Mouse (Mus musculus): ENCODE results near the gene Gan.

Gan gene

DNA sequence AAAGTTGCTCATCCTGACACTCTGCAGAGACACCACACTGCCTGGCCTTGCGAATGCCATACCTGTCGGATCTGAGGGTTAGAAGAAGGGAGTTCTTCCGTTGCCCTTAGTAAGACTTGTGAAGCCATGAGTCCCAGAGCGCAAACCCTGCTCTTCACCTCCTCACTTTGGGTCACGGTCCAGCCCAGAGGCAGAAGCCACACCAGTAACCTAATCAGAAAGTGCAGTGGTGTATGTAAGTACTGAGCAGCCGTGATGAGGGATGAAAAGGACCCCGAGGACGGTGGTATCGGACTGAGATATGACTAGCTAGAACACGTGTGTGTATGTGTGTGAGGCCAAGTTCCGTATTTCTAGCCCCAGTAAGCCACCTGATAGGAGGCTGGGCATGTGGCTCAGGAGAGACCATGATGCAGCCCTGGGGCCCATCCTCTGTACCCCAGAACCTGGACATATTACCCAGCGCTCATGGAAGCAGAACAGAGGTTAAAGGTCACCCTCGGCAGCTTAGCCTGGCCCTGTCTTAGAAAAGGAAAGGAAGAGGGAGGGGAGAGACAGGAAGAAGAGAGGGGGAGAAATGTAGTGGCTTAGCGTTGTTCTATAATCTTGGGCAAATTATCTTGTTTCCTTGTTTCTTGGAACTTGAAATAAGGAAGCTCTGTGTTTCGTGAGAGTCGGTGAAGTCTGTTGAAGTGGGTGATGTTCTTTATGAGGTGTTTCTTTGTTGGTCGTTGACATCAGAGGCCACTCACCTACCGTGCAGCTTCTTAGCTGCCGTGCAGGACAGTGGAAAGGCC is 43.5 kb downstream of the Gan start:
- no peak for DNase-seq

DNA sequence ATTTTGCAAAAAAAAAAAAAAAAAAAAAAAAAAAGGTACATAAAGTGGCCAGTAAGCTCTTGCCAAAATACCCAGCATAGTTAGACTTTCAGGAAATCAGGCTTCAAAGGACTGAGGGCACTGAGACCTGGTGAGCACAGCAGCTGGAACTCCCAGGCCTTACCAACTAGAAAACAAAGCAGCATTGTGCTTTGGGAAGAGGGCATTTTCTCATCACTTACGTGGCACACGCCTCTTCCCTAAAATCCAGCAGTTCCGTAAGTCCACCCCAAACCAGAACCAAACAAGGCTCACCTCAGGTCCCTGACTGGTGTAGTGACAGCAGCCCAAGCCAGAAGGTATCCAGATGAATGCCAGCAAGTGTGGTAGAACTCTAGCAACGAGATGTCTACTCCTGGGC is 45.1 kb downstream of the Gan start:
- DNase-seq, result no peak

DNA sequence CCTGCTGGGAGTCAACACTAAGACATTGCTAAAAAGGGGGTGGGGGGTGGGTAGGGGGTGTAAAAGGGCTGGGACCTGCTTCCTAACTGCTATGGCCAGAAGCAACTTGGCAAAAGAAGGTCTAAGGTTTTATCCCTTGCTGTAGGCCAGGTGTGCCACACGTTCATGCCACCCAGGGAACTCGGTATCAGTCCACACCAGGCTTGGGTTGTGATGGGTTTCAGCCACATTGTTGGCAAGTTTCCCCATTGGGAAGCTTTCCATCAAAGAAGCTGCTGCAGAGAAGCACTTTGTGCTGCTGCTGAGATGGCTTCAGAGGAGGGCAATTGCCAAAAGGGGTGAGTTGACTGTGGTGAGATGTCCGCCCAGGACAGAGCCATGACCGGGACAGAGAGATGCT is 47.9 kb downstream of the Gan start:
- DNase-seq, result no peak

DNA sequence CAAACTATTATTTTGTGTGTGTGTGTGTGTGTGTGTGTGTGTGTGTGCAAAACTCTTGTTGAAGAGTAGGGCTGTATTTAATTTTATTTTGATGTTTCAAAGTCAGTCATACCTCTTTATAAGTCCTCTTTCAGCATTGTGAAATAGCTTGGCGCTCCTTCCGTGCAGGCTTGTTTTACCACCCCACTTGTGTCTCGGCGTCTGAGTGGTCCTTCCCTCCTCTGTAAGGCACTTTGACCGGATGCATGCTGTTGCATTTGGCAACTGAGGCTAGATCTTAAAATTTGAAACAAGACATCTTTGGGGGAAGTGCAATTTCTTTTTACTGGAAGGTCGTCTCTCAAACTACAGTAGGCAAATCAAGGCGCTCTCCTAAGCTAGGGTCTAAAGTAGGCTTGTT is 48.7 kb downstream of the Gan start:
- DNase-seq, result no peak

DNA sequence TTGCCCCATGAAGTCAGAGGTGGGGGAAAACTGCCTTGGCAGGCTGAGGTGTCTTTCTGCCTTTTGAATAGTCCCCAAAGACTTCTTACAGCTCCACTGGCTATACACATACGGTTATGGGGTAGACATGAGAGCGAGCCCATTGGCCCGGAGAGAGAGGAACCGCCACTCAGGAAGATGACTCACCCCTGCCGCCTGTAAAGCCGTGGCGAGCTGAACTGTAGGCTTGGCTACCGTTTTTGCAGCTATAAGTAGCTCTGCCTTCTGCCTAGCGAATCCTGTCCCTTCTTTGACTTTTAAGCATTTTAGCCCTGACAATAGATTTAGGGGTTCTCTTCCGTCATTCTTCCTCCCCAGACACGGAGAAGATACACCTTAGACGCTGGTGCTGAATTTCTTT is 51.2 kb downstream of the Gan start:
- peak in 1 of 2 experiments; percentile 19 for DNase-seq

DNA sequence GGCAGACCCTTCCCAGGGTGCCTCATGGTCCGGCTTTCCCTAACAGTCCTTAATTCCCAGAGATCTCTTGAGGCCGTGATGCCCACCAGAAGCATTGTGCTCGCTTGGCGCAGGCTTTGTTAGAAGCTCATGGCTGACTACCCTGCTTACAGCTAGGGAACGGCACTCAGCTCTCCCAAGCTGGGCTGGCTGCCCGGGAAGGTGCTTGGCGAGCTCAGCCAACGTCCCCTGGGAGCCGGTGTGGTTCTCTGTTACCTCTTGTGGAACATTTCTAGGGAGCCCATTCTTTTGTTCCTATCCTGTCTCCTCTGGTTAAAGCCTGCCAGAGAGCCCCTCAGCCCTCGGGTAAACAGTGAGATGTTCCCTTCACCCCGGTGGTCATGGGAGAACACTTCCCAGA is 54.2 kb downstream of the Gan start:
- DNase-seq, result no peak

DNA sequence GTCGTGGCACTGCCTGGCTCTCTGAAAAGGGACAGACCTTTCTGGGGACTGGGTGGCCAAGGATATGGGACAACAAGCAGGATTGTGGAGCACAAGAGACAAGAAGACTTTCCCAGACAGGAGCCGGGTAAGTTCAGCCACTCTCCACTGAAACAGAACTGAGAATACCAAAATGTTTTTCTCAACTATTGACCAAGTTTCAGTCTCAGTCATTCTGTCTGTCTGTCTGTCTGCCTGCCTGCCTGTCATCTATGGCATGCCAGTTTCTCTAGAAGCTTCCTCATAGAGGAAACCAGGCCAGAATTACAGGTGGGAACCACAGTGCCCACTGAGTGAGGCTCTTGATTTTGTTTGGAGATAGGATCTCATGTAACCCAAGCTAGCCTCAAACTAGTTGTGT is 59.8 kb downstream of the Gan start:
- no peak for DNase-seq

DNA sequence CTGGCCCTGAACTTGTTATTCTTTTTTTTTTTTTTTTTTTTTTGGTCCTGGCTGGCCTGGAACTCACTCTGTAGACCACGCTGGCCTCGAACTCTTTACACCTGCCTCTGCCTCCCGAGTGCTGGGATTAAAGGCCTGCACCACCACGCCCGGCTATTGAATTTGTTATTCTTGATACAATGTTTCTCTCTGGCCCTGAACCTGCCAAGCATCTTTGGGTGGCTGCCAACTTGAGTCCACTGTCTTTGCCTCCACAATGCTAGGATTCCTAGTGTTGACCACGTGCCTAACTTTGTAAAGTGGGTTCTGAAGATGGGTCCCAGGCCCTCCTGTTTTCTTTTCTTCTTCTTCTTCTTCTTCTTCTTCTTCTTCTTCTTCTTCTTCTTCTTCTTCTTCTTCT is 64.5 kb downstream of the Gan start:
- no peak for DNase-seq

DNA sequence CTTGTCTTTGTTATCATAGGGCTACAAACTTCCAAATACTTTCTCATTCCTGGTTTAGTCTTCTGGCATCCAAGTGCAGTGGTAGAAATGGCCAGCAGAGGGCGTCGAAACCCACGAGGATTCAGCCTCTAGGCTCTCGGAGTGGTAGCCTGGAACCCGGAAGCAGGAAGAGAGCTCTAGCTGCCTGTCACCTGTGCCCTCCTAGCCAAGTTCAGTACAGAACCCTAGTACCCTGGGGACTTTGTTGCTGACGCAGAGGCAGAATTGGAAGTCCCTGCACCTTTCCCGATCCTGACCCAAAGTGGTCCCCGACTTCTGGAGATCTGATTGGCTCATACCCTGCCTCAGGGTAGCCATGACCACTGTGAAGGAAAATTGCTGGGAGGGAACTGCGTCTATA is 66.7 kb downstream of the Gan start:
- DNase-seq, result peak; percentile 73 to 85

DNA sequence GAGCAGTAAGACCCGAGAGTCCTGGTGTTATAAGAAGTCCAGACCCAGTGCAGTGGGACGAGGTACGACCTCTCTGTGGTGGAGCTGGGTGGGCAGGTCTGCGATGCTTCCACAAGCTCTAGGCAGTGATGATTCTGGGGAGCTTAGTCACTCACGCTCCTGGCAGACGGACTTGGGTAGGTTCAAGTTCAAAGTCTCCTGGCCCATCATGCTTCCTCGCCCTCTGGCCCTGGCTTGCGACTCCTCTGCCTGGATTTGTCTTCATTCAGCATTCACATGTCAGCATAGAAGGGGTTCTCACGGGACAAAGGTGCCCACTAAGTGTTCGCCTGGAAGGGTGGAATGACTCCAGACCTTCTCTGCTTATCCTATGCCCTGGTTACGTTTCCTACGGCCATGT is 68.4 kb downstream of the Gan start:
- DNase-seq, result no peak

DNA sequence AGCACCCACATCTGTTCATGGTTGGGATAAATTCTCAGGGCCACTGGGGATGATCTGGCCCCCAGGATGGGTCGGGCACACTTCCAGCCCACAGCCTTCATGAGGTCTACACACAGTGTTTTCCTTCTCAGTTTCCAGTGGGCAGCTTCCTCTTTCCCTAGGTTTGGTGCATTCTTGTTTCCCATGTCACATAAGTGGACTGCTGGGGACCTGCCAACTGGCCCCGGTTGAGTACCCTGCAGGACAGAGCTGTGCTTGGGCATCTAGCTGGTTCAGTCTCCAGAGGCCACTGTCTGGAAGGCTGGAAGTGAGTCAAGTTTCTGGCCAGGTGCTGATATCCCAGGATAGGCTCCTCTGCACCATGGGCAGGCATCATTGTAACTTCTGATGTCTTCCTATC is 69.4 kb downstream of the Gan start:
- no peak for DNase-seq

DNA sequence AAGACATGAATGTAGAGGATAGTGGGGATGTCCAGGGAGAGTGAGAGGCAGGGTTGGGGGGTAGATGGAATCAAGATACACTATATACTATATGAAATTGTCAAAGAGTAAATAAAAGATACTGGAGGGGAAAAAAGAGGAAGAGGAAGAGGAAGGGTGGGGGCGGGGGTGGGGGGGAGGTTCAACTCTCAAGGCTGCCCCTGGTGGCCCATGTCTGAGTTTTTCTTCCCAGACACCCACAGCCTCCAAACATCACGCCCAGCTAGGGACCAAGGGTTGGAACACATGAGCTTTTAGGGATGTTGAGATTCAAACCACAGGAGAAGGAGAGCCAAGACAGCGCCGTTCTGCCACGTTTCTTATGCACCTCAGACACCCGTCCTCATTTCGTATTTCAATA is 75.3 kb downstream of the Gan start:
- DNase-seq, result no peak

DNA sequence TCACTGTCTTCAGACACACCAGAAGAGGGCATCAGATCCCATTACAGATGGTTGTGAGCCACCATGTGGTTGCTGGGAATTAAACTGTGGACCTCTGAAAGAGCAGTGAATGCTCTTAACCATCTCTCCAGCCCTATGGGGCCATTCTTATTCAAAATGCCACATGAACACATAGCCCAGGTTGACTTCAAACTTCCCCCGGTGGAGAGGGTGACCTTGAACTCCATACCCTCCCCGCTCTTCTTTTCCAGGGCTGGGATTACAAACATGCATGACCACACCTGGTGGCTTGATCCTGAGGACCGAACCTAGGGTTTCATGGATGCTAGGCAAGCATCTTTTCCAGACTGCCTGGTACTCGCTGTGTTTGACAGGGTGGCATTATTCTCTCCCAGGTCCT is 78.6 kb downstream of the Gan start:
- DNase-seq, result no peak

DNA sequence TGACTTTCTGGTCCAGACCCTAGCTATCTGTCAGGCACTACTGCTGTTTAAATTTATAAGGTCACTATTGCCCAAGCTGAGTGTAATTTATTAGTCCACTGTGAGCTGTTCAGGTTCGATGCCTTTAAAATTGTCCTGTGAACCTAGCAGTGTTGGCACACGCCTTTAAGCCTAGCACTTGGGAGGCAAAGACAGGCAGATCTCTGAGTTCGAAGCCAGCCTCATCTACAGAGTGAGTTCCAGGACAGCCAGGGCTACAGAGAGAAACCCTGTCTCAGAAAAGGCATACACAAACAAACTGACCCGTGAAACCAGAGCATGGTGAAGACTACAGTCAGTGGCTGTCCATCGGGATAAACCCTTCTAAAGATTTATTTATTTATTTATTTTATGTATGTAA is 82.4 kb downstream of the Gan start:
- no peak for DNase-seq

DNA sequence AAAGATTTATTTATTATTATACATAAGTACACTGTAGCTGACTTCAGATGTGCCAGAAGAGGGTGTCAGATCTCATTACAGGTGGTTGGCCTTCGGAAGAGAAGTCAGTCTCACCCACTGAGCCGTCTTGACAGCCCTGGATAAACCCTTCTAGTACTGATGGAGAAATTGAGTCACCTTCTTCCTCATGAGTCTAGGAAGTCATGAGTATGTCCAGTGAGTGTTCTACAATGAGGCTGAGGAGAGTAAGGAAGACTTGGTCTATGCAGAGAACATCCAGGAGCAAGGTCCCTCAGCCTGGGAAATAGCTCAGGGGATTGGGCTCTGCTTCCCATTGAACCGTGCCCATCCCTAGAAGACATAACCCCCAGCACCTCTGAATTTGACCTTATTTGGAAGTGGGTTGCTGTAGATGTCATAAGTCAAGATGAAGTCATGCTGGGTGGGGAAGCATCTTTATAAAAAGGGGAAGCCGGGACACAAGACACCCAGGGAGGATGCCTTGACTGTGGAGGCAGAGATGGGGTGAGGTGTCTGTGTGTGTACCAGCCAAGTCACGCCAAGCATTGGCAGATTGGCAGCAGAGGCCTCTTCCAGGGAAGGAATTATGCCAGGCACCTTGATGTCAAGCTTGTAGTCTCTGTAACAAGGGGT is 83.0 kb downstream of the Gan start:
- no peak for DNase-seq

DNA sequence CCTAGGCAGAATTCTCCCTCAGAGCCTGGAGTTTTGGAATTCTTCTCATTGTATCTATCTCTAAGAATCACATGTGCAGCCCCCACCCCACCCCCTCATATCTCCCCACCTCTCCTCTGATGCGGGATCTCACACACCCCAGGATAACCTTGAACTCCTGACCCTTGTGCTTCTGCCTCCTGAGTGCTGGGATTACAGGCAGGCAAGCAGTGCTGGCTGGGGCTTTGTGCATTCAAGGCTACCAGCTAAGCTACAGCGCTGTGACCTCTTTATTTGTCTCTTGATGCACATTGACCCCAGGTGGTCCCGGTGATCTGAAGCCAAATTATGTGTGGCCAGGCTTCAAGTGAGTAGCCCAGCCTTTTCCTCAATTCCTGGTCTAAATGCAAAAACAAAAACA is 83.9 kb downstream of the Gan start:
- DNase-seq, result no peak

DNA sequence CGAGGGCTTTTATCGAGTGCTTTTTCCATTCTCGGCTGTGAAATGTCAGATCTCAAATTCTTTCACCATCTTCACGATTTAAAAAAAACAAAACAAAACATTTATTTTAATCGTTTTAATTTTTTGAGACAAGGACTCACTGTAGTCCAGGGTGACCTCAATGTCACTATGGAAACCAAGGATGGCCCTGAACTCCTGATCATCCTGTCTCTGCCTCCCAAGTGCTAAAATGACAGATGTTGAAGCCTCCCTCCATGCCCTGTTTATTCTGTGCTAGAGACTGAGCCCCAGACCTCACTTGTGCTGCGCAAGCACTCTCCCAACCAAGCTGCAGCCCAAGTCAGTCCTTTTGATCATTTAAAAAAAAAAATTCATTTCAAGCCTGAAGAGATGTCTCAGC is 84.4 kb downstream of the Gan start:
- DNase-seq, result no peak

DNA sequence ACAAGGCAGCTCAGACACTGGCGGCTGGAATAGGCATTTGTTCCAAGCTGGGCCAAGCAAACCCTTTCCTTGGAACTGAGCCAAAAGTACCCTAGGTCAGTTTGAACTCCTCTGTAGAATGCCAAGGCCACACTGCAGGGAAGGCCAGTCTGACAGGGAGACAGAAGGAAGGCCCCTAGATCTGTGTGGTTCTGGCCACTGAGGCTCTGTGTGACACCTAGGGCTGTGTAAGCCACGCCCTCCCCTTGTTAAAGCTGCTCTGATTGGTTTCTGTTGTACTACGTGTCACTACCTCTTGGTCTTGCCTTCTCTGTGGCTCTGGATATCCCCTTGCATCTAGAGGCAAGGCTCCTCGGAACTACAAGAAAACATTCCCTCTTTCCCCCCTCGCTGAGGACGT is 86.7 kb downstream of the Gan start:
- DNase-seq, result no peak

DNA sequence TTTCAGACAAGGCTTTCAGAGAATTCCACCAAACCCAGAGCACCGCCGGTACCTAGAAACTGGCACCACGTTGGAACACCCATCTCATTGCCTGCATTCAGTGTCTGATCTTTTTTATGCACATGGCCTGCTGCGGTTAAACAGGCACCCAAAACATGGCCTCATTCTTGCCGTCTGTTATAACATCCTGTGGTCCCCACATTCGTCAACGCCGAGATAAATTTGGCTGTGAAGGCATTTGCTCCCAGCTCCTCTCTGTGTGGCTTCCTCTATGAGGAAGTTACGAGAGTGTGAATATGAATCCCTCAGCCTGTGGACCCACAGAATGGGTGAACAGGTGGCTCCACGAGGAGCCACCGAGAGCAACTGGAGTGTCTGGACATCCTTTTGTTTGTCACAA is 90.4 kb downstream of the Gan start:
- DNase-seq, result no peak

DNA sequence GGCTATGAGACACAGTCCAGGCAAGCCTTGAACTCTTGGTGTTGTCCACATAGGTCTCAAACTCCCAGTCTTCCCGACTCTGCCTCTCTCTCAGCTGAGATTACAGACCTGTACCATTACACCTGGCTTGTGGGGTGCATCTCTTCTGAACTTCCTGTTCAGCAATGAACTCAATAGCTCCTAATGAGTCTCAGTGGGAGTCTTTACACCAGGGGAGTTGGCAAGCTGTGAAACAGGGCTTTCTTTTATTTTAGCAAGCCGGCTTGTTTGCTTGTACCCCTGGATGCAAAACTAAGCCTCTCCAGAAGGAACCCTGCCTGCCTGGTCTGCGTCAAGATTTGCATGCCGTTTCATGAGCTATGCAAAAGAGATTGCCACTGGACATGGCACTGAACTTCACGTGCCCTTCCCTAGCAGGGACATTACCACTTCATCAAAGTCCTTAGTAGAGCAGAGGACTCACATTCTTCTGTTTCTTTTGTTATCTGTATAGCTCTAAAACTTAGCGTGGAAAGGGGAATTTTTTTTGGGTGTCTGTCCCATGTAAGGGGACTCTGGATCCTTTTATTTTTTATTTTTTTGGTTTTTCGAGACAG is 93.2 kb downstream of the Gan start:
- no peak for DNase-seq

DNA sequence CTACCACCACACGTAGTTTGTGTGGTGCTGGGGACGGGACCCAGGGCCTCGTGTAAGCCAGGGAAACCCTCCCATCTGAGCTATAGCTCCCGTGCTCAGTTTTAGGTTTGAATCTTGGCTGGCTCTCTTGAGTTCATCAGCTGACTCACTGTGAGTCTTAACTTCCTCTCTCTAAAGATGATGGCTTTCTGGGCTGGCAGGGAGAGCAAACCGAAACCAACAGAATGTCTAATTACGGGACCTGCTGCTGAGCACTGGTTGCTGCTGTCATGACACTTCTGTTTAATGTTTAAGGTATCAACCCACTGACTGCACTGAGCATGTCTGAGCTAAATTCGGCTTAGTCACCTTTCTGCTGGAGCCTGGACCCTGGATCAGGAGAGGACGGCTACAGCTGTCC is 94.7 kb downstream of the Gan start:
- DNase-seq, result no peak

DNA sequence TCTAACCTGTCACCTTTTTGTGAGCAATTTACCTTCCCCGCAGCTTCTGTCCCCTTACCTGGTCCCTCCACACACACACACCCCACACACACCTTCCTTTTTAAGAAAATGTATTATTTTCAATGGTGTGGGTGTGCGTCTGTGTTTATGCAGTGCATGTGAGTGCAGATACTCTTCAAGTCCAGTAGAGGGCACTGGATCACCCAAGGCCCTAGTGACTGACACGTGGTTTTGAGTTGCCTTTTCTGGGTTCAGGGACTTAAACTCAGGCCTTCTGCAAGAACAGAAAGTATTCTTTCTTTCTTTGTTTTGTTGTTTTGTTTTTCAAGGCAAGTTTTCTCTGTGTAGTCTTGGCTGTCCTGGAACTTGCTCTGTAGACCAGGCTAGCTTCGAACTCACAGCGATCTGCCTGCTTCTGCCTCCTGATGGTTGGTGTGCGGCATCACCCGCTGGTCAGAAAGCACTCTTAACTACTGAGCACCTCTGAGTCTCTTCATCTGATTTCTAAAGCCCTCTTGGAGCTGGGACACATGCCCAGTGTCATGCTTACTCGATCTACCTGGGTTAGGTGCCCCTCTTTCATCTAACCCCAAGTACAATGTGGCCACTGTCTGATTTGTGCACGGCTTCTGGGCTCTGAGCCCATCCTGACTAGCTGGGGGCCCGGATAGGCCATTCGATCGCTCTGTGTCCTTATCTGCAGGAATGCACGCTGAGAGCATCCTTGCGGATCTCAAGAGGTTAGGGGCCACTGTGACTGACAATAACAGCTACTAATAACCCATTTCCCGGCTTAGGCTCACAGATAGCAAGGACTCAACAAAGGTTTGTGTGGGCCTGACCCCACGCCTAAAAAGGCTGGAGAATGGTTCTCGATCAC is 95.7 kb downstream of the Gan start:
- DNase-seq, result no peak

DNA sequence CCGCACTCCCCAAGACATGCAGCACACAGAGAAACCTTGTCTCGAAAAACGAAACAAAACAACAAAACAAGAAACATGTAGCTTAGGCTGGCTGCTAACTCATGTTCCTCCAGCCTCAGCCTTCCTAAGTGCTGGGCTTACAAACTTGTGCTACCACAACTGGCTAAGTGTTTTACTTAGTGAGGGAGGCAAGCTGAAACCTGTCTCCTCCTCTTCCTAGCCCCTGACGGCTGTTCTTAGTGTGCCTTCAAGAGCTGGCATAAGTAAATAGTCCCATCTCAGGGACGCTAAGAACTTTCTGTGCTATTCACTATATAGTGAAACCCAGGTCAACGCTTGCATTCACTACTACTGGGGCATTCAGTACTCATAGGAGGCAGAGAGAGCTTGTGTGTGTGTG is 96.6 kb downstream of the Gan start:
- no peak for DNase-seq

Measured in spleen, adult 18-20 months (tissue).